Mouse (Mus musculus) T-helper 1 cell (primary cell): ENCODE results near the gene Adamtsl3.

Experiments used
- in situ Hi-C: fragments of 300-600 bp; cut with MboI, MseI; formaldehyde crosslinking; loops from one replicate; pipeline ENCODE4 v1.15.1; 2025; ENCODE audit warnings: high pct_unique_total_duplicates

Gene Adamtsl3

DNA sequence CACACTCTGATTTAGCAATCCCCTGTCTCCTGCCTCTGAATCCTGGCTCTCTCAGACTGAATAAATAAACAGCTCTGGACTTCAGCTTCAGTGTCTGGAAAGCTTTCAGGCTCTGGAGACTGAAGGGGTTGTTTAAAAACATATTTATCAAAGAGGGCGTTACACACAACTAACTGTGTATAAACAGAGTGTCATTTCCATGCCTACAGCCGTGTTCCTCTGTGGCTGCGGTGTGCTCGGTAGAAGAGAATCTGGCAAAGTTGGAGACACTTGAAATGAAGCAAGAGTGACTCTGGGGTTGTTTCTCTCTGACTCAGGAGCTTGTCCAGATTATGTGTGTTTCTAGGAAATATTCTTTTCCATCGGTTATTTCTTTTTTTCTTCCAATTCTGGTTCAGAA, 167.0 kb downstream of the Adamtsl3 start:
- in situ Hi-C loops = no loop called here

DNA sequence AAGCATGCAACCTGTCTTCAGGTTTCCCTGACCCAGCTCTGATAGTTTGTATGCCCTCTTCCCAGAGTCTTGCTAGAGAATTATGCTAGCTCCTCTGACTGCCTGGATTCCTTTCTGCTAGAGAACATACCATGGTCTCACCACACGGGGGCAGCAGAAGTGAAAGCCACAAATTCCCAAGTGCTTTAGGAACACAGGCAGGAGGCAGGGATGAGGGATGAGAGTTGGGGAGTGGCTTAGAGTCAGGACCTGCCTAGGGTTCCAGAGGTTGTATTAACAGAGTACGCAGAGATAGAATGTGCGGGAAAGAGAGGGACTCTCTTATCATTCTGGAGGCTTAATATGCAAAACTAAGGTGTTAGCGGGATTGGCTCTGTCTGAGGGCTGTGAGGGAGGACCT, 168.6 kb downstream of the Adamtsl3 start:
- in situ Hi-C loops = no loop called here

DNA sequence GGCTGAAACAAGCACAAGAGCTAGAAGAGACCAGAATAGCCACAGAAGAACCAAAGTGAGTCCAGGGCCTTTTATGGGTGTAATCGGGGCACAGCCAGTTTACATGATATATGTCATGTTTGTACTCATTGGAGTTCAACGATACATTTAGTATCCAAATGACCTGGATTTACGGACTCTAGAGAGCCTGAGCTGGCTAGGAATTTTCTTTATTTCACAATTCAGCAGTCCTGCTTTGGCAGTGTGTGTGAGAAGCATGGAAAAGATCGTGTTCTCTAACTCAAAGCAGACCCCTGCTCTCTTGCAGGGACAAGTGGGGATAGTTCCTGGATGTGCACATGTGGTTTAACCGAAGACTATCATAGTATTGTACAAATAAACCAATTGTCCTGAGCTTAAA, 195.1 kb downstream of the Adamtsl3 start:
- in situ Hi-C loops = no loop called here

DNA sequence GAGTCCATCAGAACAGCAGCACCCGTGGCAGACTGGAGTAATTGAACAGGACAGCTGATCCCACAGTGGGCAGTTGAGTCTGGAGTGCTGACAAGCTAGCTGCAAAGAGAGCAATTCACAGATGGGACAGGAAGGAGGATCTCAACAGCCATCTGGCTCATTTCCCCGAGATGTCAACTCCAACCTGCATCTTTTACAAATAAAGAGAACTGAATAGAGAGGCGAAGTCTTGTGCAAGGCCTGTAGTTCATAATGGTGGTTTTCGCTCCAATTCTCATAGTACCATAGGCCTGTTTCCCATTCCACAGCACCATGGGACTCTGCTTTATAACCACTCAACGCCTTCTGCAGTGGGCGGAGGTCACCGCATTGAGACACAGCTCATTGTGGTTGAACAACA, 195.9 kb downstream of the Adamtsl3 start:
- in situ Hi-C loops = no loop called here

DNA sequence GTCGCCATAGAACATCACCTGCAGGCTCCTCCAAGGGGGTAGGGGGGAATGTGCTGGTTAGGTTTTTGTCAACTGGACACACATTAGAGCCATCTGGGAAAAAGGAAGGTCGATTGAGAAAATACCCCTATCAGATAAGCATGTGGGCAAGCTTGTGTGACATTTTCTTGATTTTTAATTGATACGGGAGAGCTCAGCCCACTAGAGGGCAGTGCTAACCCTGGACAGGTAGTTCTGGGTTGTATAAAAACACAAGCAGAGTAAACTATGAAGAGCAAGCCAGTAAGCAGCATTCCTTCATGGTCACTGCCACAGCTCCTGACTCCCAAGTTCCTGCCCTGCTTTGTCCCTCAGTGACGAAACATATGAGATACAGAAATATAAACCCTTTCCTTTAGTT, 197.7 kb downstream of the Adamtsl3 start:
- in situ Hi-C loops = no loop called here

DNA sequence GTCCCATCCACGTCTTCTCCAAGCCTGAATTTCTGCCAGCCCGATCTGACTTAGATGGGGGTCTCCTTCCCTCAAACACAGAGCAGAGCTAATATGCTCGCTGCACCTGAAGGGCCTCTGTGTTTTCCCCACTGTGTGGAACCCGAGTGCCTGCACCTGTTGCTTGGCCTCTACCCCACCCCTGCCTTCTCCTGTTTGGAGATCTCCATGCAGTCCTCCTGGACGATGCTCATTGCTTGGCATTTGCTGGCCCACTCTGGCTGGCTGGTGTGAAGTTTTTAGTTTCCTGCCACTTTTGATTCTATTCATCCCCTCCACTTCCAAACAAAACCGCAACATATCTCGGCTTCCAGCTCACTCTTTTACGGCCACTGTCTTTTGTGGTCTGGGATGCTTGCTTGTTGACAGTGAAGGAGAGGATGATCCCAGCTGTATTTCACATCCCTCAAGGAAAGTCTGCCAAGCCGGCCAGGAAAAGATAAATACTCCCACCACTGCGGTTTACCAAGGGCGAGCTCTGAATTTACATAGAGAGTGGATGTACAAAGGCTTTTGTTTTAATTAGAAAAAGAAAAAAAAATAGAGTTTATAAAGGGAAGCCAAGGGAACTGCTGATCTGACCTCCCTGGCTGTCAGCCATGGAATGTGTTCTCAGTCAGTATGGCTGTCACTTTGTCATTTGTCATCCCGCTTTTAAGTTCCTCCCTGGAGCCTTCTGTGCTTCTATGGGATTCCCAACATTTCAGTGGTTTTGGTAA, 198.4 kb downstream of the Adamtsl3 start:
- in situ Hi-C loops = no loop called here

DNA sequence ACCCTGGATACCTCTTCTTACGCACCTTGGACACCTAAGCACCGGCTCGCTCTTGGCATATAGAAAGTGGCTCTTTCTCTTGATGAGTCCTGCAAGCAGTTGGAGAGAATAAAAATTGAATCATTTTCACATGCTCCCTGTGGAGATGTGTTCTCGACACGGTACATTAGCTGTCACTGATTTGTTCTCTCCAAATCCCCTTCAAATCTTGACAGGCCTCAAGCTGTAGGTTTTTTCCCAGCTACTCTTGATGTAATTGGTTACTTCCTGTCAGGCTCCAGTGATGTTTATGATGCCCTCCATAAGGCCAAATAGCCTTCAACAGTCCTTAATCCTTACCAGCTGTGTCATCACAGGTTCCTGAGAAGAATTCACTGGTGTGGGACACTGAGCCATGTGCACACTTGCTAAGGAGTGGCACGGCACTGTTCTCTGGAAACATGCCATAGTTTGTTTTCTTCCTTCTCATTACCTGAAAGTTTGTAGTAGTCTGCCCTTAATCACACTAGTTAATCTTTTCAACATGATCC, 209.0 kb downstream of the Adamtsl3 start:
- in situ Hi-C loops = no loop called here

DNA sequence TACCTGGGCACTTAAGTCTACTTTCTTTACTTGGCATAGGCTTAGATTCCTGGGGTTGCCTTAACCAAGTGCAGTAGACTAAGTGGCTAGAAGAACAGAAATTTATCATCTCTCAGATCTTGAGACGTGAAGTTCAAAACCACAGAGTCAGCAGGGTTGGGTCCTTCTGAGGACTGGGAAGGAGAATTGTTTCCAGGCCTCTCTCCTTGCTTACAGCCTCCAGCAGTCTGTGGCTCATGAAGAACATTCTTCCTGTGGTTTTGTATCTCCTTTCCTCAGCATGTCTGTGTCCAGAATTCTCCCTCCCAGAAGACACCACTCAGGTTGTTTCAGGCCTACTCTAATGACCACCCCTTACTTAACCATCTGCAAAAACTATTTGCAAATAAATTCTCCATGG, 216.5 kb downstream of the Adamtsl3 start:
- in situ Hi-C loops = no loop called here

DNA sequence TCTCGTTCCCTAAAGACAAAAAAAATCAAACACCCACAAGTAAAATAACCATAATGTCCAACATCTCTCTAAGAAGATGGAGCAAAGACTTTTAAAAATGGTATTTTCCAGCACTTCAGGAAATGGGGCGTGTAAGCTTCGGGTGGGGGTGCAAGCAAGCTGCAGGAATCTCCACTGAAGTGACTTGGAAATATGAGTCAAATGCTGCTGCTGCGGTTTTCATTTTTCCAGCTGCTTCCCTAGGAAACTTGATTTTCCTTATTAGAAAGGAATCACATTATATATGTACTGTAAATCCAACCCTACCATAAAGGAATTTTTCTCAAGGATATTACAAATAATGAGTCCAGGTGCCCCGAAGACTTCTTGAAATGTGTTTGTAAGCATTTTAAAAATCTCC, 220.3 kb downstream of the Adamtsl3 start:
- in situ Hi-C loops = no loop called here

DNA sequence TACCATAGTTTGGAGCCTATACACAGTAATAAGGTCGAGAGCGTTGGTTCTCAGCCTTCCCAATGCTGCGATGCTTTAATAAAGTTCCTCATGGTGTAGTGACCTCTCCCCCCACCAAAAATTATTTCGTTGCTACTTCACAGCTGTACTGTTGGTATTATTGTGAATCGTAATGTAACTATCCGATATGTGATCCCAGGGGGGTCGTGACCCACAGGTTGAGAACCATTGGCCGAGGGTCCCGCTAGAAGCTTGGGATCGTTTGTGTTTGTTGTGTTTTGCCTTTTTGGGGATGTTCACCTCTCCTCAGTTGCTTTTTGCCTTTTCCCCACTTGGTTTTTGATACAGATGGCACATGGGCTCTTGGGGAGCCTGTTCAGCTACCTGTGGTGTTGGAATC, 220.9 kb downstream of the Adamtsl3 start:
- in situ Hi-C loops = no loop called here

DNA sequence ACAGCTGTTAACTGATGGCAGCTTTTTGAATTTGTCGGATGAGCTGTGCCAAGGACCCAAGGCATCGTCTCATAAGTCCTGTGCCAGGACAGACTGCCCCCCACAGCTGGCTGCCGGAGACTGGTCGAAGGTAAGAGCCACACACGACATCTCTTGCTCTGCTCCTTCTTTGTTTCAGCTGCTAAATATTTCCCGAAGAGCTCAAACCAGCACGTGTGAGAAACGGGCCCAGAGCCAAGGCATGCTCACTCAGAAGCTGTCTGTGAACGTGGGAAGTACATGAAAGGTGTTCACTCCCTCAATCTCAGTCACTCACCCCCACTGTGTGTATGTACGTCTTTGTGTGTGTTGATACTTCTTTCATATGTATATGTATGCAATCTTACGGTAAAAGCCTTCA, 221.6 kb downstream of the Adamtsl3 start:
- in situ Hi-C loops = no loop called here

DNA sequence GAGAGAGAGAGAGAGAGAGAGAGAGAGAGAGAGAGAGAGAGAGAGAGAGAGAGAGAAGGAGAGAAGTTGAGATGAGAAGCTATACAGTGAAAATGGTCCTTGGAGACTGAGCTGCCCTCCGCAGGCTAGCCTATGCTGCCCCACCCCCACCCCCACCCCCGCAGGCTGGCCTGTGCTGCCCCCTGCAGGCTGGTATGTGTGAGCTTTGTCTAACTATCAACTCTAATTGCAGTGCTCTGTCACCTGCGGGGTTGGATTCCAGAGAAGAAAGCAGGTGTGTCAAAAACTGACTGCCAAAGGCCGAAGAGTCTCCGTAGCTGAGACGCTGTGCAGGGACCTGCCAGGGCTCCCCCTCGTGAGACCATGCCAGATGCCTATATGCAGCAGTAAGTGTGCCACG, 231.2 kb downstream of the Adamtsl3 start:
- in situ Hi-C loops = no loop called here

DNA sequence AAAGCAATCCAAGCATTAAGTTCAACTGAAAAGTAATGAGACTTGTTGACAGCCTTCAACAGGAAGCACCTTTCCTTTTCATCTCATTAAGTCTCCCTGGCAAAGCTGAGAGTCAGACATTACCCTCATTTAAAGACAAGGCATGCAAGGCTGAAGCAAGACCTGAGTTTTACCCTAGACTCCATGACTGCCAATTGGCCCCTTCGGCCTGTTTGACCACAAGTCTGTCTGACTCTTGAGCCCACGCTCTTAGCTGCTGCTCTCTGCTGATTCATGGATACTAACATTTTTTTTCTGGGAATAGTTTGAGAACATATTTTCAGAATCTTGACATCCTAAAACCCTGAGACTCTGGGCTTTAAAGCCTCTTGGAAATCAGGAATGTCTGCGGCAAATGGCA, 232.3 kb downstream of the Adamtsl3 start:
- in situ Hi-C loops = no loop called here

DNA sequence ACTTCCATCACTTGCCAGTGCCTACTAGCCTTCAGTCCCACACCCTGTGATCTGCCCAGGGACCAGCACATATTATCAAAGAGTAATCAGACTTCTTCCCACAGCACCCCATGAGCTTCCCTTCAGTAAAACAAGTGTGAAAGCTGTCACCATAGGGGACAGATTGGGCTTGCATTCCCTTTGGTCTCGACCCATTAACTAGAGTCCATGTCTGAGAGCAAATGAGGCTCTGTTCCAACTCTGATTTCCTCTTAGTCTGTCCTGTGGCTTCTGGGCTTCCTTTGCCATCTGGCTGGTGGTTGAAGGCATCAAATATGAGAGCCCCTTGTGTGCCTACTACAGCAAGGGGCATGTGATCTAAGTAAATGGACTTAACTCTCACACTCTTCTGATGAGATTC, 237.5 kb downstream of the Adamtsl3 start:
- in situ Hi-C loops = no loop called here

DNA sequence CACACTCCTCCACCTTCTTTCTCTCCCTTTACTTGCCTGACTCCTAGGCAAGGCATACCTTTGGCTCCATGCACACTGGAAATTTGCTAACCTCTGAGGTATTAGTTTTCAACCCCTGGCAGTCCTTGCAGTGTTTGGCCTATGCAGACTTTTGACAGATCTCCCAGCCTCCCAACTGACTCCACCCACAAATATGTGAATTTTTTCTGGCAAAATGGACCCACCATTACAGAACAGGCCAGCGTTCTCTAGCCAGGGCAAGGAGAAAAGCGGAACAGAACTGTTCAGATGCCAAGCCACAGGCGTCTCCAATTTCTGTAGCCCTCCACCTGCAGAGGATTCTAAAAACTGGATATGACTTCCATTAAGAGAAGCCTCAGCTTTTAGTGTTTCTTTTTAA, 244.5 kb downstream of the Adamtsl3 start:
- in situ Hi-C loops = no loop called here

DNA sequence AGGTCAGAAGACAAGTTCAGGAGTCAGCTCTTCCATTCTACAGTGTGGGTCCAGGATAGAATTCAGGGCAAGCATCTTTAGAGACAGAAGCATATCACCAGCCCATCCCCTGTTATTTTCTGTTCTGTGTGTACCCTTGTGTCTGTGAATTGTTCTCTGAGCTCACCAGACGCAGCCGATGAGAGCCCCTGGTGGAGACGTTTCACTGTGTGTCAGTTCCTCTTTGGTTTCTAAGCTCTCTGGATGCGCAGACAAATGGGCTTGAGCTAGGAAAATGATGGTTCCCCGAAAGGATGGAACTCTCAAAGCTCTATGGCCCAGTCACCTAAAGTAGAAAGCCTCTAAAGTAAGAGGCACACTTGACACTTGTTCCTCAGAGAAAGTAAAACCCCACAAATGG, 246.3 kb downstream of the Adamtsl3 start:
- in situ Hi-C loops = no loop called here

DNA sequence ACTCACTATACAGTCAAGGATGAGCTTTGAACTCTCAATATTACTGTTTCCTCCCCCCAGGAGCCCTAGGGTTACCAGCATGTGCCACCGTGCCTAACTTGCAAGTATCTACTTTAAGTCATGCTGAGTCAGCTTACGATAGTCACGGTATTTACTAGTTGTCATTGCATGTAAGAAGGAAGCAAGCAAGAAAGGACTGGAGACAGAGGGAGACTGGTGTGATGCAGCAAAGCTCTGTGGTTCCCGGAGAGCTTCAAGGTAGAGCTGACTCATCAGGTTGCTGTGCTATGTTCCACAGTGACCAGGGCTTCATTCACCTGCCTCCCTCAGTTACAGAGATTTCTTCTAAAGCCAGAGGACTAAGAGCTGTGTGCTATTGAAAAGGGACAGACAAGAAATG, 247.0 kb downstream of the Adamtsl3 start:
- in situ Hi-C loops = no loop called here

DNA sequence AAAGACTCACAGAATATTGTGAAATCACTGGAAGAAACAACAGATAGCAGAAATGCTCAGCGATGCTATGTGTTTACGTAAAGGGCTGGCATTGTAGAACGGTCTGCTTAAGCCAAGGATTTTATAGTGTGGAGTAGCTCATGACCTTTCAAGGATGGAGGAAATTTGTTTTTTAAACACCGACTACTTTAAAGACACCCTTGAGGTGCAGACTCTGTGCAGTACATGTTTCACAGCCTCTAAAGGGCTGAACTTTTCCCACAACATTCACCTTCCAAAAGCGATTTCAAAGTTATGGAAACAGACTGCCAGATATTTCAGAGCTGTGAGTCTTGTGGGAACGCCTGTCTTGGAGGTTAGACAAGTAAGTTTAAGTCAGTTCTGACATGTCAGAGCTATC, 255.4 kb downstream of the Adamtsl3 start:
- in situ Hi-C loops = no loop called here

DNA sequence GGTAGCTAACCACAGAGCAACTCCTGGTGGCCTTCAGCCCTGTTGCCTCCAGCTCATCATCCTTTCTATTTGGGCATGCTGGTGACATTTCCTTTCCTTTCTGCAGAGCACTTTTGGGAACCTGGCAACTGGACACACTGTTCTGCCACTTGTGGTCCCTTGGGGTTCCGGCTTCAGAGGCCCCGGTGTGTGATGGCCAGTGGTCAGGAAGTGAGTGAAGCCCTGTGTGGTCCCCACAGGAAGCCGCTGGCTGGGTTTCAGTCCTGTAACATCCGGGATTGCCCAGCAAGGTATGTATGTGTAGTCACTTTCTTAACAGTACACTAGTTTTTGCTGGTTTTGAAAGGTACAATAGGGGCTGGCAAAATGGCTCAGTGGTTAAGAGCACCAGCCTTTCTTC, 266.5 kb downstream of the Adamtsl3 start:
- in situ Hi-C loops = no loop called here

DNA sequence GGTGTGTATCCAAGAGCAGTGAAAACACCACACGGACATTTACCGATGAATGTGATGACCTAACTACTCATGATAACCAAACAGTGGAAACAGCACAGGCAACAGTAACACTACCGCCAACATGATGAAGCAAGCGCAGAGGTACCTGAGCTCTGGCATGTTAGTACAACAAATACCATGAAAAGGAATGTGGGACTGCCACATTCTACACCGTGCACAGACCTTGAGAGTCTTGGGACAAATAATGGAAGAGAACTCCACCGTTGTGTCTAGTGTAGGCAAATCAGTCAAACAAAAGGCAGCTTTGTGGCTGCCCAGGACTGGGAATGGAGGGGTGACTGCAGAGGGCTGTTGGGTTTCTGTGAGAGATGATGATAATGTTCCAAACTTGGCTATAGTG, 269.9 kb downstream of the Adamtsl3 start:
- in situ Hi-C loops = no loop called here

DNA sequence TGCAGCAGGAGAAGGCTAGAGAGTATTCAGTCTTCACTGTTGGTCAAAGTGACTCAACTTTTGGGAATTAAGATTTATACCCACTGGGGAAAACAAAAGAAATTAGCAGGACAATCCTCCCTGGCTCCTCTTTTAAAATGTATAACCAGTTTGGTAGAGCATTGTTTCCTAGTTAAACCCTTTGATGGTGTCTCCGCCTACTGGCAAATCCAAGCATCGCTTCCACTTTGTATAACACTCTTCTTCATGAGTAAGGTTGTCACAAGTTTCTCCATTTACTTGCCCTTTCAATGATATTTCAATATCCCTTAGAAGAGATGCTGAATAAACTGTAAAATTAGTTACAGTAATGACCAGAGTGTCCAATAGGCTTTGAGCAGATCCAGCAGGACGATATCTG, 274.1 kb downstream of the Adamtsl3 start:
- in situ Hi-C loops = no loop called here

DNA sequence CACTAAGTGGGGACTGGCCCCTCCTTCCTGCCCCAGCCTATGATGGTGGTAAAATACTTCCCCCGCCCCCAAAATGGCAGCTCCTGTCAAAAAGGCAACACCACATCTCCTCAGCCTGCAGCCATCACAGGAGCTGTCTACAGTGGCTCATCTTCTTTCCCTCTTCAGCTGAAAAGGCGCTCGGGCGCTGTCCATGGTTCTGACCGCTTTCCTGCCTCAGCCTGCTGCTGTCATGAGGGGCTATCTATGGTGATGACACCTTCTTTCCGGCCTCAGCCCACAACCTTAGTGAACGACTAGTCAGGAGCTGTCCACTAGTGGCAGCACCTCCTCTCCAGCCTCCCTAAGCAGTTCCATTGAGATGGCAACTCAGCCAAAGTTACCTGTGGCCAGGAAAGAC, 289.8 kb downstream of the Adamtsl3 start:
- in situ Hi-C loops = no loop called here

DNA sequence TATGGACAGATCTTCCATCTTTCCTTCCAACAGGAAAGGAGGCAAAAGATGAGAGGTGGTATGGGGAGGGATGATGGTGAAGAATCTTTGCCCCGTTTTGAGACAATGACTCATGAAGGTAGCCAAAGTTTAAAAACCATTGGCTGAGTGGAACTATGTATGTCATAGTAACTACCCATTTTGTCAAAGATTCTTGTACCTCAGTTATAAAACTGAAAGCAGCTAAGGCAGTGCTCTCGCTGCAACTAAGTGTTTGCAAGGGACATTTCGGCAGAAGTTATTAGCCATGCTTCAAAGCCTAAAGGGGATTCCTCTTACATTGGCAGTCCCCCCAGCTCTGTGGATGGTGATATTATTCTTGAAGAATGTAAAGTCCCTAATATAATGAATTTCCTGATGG, 311.7 kb downstream of the Adamtsl3 start:
- in situ Hi-C loops = no loop called here

DNA sequence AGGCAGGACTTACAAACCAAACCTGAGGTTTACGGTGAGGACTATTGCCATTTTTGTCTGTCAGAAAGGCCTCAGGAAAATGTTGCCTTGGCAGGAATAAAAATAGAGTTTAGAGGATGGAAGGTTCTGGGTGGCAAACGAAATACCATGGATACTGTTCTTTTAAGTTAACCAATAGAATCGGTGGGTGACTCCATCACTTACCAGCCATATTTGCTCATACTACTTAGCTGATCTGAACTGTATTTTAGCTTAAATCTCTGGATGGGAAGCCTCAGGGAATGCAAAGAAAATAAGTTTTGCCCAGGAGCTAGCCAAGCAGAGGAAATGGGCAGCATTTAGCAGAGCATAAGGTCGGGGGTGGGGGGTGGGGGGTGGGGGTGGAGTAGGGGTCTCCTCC, 312.4 kb downstream of the Adamtsl3 start:
- in situ Hi-C loops = no loop called here
